Mouse (Mus musculus): ENCODE data around the gene Dlat.
"Not testable (repeated sequence)": the region's sequence is repeated elsewhere in the genome, so short reads cannot be mapped to it uniquely, and the experiment has no call there.

The Dlat gene

GRCm38 (mm10) chr9:50679406-50679805 is 19.8 kb upstream of the Dlat start:
- Histone ChIP-seq H3K36me3 (ENCODE audit: control insufficient read depth, insufficient read depth, low read length, poor library complexity, severe bottlenecking) (no peaks in the 10 kb centered on the region), H3K27me3 (ENCODE audit: control insufficient read depth, insufficient read depth, low read length, poor library complexity, severe bottlenecking) (no peaks in the 10 kb centered on the region)
- no peak for DNase-seq (ENCODE audit: low read depth, low spot score)

GRCm38 (mm10) chr9:50674771-50675170 is 15.2 kb upstream of the Dlat start:
- DNase-seq (ENCODE audit: low read depth, low spot score) = no peak
- Histone ChIP-seq H3K36me3 (ENCODE audit: control insufficient read depth, insufficient read depth, low read length, poor library complexity, severe bottlenecking) (no peaks in the 10 kb centered on the region), H3K27me3 (ENCODE audit: control insufficient read depth, insufficient read depth, low read length, poor library complexity, severe bottlenecking) (no peaks in the 10 kb centered on the region; the same call in 1 of the 2 replicates)

GRCm38 (mm10) chr9:50670690-50671089 is 11.1 kb upstream of the Dlat start:
- peak; percentile 78 for DNase-seq (ENCODE audit: low read depth, low spot score)
- no peaks in the 10 kb centered on the region for H3K36me3 ChIP-seq (ENCODE audit: control insufficient read depth, insufficient read depth, low read length, poor library complexity, severe bottlenecking)
- H3K27me3 ChIP-seq (ENCODE audit: control insufficient read depth, insufficient read depth, low read length, poor library complexity, severe bottlenecking) = no peaks in the 10 kb centered on the region; the same call in 1 of the 2 replicates

- Histone ChIP-seq H3K27me3 (ENCODE audit: control insufficient read depth, insufficient read depth, low read length, poor library complexity, severe bottlenecking) (no peaks in the 10 kb centered on the region; the same call in 1 of the 2 replicates), H3K36me3 (ENCODE audit: control insufficient read depth, insufficient read depth, low read length, poor library complexity, severe bottlenecking) (no peaks in the 10 kb centered on the region)
- DNase-seq (ENCODE audit: low read depth, low spot score) = no peak
Measured at GRCm38 (mm10) chr9:50667579-50668498, 8.3 kb upstream of the Dlat start.

GRCm38 (mm10) chr9:50666442-50666841 is 6.9 kb upstream of the Dlat start:
- no peak for DNase-seq (ENCODE audit: low read depth, low spot score)
- no peaks in the 10 kb centered on the region; the same call in 1 of the 2 replicates for H3K27me3 ChIP-seq (ENCODE audit: control insufficient read depth, insufficient read depth, low read length, poor library complexity, severe bottlenecking)
- H3K36me3 ChIP-seq (ENCODE audit: control insufficient read depth, insufficient read depth, low read length, poor library complexity, severe bottlenecking) = no peaks in the 10 kb centered on the region

- Histone ChIP-seq H3K27me3 (ENCODE audit: control insufficient read depth, insufficient read depth, low read length, poor library complexity, severe bottlenecking) (no peaks in the 10 kb centered on the region), H3K36me3 (ENCODE audit: control insufficient read depth, insufficient read depth, low read length, poor library complexity, severe bottlenecking) (no peaks in the 10 kb centered on the region)
- DNase-seq (ENCODE audit: low read depth, low spot score) = no peak
Measured at GRCm38 (mm10) chr9:50664826-50665225, 5.2 kb upstream of the Dlat start.

- H3K27me3 ChIP-seq (ENCODE audit: control insufficient read depth, insufficient read depth, low read length, poor library complexity, severe bottlenecking) = no peaks in the 10 kb centered on the region
- peak; percentile 22 for DNase-seq (ENCODE audit: low read depth, low spot score)
Measured at GRCm38 (mm10) chr9:50660431-50660830, 851 bp upstream of the Dlat start.

GRCm38 (mm10) chr9:50658941-50659388 is 615 bp downstream of the Dlat start:
- no peak for DNase-seq (ENCODE audit: low read depth, low spot score)
- no peaks in the 10 kb centered on the region for H3K27me3 ChIP-seq (ENCODE audit: control insufficient read depth, insufficient read depth, low read length, poor library complexity, severe bottlenecking)
- H3K36me3 ChIP-seq (ENCODE audit: control insufficient read depth, insufficient read depth, low read length, poor library complexity, severe bottlenecking) = no peaks in the 10 kb centered on the region

More at GRCm38 (mm10) chr9:50660431-50660830, 851 bp upstream of the Dlat start:
- H3K36me3 ChIP-seq (ENCODE audit: control insufficient read depth, insufficient read depth, low read length, poor library complexity, severe bottlenecking) = no peaks in the 10 kb centered on the region

- Histone ChIP-seq H3K27me3 (ENCODE audit: control insufficient read depth, insufficient read depth, low read length, poor library complexity, severe bottlenecking) (no peaks in the 10 kb centered on the region), H3K36me3 (ENCODE audit: control insufficient read depth, insufficient read depth, low read length, poor library complexity, severe bottlenecking) (no peaks in the 10 kb centered on the region; the same call in 1 of the 2 replicates)
- peak; percentile 9 for DNase-seq (ENCODE audit: low read depth, low spot score)
Measured at GRCm38 (mm10) chr9:50658391-50658790, 1.2 kb downstream of the Dlat start.

- peaks cover 1% of the 10 kb centered on the region for H3K36me3 ChIP-seq (ENCODE audit: control insufficient read depth, insufficient read depth, low read length, poor library complexity, severe bottlenecking)
- DNase-seq (ENCODE audit: low read depth, low spot score) = no peak
- no peaks in the 10 kb centered on the region for H3K27me3 ChIP-seq (ENCODE audit: control insufficient read depth, insufficient read depth, low read length, poor library complexity, severe bottlenecking)
Measured at GRCm38 (mm10) chr9:50650503-50650902, 9.1 kb downstream of the Dlat start.

GRCm38 (mm10) chr9:50646826-50647370 is 12.7 kb downstream of the Dlat start:
- no peaks in the 10 kb centered on the region for H3K27me3 ChIP-seq (ENCODE audit: control insufficient read depth, insufficient read depth, low read length, poor library complexity, severe bottlenecking)
- no peak for DNase-seq (ENCODE audit: low read depth, low spot score)
- no peaks in the 10 kb centered on the region; the same call in none of the 2 replicates for H3K36me3 ChIP-seq (ENCODE audit: control insufficient read depth, insufficient read depth, low read length, poor library complexity, severe bottlenecking)

- peaks cover 3% of the 10 kb centered on the region for H3K36me3 ChIP-seq (ENCODE audit: control insufficient read depth, insufficient read depth, low read length, poor library complexity, severe bottlenecking)
- DNase-seq (ENCODE audit: low read depth, low spot score) = no peak
- no peaks in the 10 kb centered on the region for H3K27me3 ChIP-seq (ENCODE audit: control insufficient read depth, insufficient read depth, low read length, poor library complexity, severe bottlenecking)
Measured at GRCm38 (mm10) chr9:50634270-50634669, 25.3 kb downstream of the Dlat start.

GRCm38 (mm10) chr9:50633059-50633458 is 26.5 kb downstream of the Dlat start:
- no peaks in the 10 kb centered on the region for H3K27me3 ChIP-seq (ENCODE audit: control insufficient read depth, insufficient read depth, low read length, poor library complexity, severe bottlenecking)
- peak; percentile 47 for DNase-seq (ENCODE audit: low read depth, low spot score)
- H3K36me3 ChIP-seq (ENCODE audit: control insufficient read depth, insufficient read depth, low read length, poor library complexity, severe bottlenecking) = peaks cover 3% of the 10 kb centered on the region; the same call in 1 of the 2 replicates

- DNase-seq (ENCODE audit: low read depth, low spot score) = no peak
- Histone ChIP-seq H3K36me3 (ENCODE audit: control insufficient read depth, insufficient read depth, low read length, poor library complexity, severe bottlenecking) (peaks cover 2% of the 10 kb centered on the region; the same call in 1 of the 2 replicates), H3K27me3 (ENCODE audit: control insufficient read depth, insufficient read depth, low read length, poor library complexity, severe bottlenecking) (no peaks in the 10 kb centered on the region)
Measured at GRCm38 (mm10) chr9:50632016-50632688, 27.4 kb downstream of the Dlat start.

- not testable (repeated sequence) for DNase-seq (ENCODE audit: low read depth, low spot score); H3K27me3 ChIP-seq (ENCODE audit: control insufficient read depth, insufficient read depth, low read length, poor library complexity, severe bottlenecking); H3K36me3 ChIP-seq (ENCODE audit: control insufficient read depth, insufficient read depth, low read length, poor library complexity, severe bottlenecking)
Measured at GRCm38 (mm10) chr9:50630903-50631302, 28.7 kb downstream of the Dlat start.
